Mouse (Mus musculus): ENCODE results near the gene Rai1.

Rai1 gene

GRCm38 (mm10) chr11:60104810-60105592 is at the start of gene Rai1:
Gene Rai1, plus strand, starts transcription at chr11:60105013.
- peak; percentile 94 for DNase-seq (ENCODE audit: low read depth)

DNA sequence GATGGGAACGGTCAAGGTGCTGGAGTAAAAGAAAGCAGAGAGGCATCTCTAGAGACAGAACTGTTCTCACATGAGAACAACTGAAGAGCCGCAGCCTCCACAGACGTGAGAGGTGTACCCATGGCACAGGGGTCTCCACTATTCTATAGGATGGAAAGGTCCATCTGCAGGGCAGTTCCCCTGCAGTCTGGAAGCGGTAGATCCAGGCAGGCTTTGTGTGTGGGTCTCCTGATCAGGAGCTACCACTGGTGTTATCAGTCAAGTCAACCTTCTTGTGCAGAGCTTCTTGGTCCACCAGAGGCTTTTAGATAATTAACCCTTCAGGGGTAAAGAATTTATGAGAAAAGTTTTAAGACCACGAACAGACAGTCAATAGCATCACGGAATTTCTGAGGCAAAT is 48.3 kb upstream of the Rai1 start:
- no peak for DNase-seq (ENCODE audit: low read depth)

- no peak for DNase-seq (ENCODE audit: low read depth)
Measured at GRCm38 (mm10) chr11:60057987-60058386, 46.8 kb upstream of the Rai1 start.

GRCm38 (mm10) chr11:60058441-60058840 is 46.4 kb upstream of the Rai1 start:
- DNase-seq (ENCODE audit: low read depth): no peak

GRCm38 (mm10) chr11:60060026-60060425 is 44.8 kb upstream of the Rai1 start:
- no peak for DNase-seq (ENCODE audit: low read depth)

GRCm38 (mm10) chr11:60061504-60062006 is 43.3 kb upstream of the Rai1 start:
- no peak for DNase-seq (ENCODE audit: low read depth)

DNA sequence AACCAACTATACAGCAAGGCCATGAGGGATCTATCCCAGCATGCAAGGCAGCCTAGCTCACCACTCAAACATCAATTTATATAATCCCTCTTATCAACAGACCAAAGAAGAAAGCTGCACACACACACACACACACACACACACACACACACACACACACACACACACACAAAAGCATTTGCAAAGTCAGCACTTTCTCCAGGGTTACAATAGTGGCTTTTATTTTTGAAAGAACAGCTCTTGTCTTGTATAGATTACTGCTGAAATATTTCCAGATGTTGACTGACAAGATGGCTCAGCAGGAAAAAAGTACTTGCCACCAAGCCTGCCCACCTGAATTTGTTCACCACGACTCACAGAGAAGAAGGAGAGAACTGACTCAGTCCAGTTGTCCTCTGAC is 39.5 kb upstream of the Rai1 start:
- no peak for DNase-seq (ENCODE audit: low read depth)

GRCm38 (mm10) chr11:60067646-60068045 is 37.2 kb upstream of the Rai1 start:
- no peak for DNase-seq (ENCODE audit: low read depth)

GRCm38 (mm10) chr11:60068631-60069030 is 36.2 kb upstream of the Rai1 start:
- DNase-seq (ENCODE audit: low read depth): no peak

DNA sequence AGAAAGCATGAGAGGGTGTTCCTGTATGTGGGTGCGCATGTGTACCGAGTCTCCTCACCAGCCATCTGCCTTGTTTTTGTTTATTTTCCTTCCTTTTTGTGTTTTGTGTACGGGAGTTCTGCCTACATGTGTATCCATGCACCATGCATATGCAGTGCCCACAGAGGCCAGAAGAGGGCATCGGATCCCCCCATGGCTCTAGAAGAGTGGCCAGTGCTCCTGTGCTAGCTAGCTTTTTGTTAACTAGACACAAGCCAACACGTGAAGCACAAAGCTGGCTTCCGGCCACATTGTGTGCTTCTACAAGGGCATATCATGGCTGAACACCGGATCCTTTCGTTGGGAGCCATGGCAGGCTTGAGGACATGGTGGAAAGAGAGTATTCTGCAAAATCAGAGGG is 34.2 kb upstream of the Rai1 start:
- peak; percentile 70 for DNase-seq (ENCODE audit: low read depth)

- DNase-seq (ENCODE audit: low read depth): no peak
Measured at GRCm38 (mm10) chr11:60071221-60071620, 33.6 kb upstream of the Rai1 start.

GRCm38 (mm10) chr11:60073121-60073520 is 31.7 kb upstream of the Rai1 start:
- DNase-seq (ENCODE audit: low read depth): no peak

DNA sequence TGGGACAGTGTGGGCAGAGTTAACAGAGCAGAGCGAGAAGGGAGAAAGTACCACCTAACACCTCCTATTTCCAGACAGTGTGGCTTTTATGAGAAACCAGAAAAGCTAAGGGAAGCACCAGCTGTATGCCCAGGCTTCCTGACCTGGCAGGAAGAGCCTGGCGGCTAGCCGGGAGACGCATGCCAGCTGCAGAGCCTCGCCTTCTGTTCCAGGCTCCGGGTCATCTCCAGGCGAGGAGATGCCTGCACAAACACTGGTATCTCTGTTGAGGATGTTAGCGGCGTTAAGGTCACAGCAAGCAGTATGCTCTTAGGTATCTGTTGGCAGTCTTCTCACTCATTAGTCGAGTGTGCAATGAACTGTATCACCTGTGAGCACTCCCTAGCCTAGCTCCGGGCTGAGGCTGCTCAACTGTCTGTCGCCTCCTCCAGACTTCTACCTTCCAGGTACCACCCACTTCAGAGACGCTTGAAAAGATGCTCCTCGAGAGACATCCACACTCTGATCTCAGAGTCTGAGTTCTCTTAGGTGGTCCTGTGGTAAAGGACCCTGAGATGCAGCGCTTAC is 30.8 kb upstream of the Rai1 start:
- DNase-seq (ENCODE audit: low read depth): no peak

GRCm38 (mm10) chr11:60076183-60076582 is 28.6 kb upstream of the Rai1 start:
- DNase-seq (ENCODE audit: low read depth): no peak

GRCm38 (mm10) chr11:60076790-60077189 is 28.0 kb upstream of the Rai1 start:
- DNase-seq (ENCODE audit: low read depth): peak; percentile 89

GRCm38 (mm10) chr11:60084589-60084988 is 20.2 kb upstream of the Rai1 start:
- DNase-seq (ENCODE audit: low read depth): peak; percentile 82

DNA sequence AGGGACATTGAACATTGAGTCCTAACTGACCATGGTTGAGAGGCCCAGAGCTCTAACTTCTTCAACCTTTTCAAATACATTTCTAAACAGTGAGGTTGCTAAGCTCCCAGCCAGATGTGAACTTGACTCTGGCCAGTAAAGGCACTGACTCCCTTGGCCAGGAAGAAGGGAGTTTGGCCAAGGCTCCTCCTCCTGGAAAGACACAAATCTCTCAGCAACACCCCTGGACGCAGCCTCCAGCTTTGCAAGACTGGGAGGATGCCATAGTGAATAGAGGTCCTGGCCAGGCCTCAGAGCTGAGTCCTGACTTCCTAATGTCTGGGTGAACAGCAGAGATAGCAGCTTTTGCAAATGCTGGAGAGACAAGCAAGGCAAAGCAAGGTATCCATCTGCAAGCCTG is 18.1 kb upstream of the Rai1 start:
- DNase-seq (ENCODE audit: low read depth): no peak

- DNase-seq (ENCODE audit: low read depth): no peak
Measured at GRCm38 (mm10) chr11:60088947-60089346, 15.9 kb upstream of the Rai1 start.

DNA sequence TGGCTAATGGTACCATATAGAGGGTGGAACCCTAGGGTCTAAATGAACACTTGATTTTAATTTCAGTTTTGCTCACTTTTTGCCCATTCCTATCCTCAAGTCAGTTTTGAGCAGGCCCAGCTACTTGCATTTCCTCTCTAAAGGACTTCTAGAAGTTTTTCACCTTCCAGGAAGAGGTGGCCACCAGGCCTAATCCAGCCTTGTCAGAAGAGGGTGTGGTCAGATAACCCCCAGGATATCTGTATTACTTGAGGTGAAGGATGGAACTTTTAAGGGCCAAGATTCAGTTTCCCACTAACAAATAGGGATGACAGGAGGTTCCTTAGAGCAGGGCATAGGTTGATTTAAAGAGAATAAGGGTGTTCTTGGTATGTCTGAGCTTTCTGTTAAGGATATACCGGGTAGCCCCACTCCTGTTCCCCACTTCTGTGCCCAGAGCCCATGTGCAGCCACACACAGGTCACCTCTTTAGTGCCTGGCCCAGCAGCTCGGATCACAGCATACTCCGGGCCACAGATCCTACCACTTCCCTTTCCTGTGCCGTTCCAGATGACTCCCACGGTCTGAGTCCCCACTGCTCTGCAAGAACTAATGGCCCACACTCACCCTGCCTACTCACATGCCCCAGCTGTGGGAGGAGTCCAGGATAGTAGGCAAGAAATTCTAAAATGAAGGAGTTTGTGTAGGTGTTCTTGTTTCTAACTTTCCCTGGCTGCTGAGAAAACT is 14.0 kb upstream of the Rai1 start:
- no peak for DNase-seq (ENCODE audit: low read depth)

- no peak for DNase-seq (ENCODE audit: low read depth)
Measured at GRCm38 (mm10) chr11:60091422-60091761, 13.4 kb upstream of the Rai1 start.

DNA sequence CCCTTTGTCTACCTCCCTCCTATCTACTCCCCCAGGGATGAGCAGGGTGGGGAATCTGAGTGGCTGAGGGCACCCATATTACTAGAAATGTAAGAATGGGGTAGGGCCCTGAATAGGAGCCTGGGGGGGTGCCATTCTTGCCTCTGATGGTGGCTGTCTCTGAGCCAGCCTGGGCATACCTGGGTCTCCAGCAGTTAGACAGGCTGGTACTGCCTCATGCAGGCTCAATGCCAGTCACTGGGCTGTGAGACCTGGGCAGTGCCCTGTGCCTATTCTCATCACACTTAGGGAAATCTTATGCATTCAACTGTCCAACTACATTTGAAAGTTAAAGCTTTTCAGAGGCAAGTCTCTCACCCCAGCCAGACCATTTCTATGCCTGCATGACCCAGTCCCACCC is 11.6 kb upstream of the Rai1 start:
- DNase-seq (ENCODE audit: low read depth): no peak

DNA sequence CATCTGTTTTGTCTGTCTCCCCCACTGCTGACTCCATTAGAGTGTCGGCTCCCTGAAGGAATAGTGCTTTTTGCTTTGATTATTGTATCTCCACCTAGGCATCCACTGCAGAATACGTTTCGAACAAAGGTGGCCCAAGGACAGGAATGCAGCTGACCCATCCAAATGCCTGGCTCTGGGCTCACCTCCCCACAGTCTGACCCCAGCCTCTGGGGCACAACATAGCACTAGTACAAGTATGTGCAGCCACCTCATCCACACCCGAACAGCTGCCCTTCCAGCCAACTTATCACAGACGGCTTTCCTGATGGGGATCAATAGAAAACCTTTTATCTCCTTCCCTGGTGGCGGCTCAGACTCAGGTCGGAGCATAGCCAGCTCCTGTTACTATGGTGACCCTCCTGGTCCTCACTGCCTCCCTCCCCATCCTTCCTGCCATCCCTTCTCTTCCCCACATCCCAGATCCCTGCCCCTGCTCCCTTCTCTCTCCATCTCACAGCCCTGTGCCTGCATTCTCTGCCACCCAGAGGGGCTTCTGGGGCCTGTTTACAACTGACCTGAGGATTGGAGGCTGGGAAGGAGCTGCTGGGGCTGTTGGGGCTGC is 10.7 kb upstream of the Rai1 start:
- no peak for DNase-seq (ENCODE audit: low read depth)
